Mouse (Mus musculus): ENCODE measurements around the gene Olfr1023. TPM values are rescaled to one million over a fixed set of nuclear protein-coding genes. Genes with fewer than 3 reads are reported as not detected.

The Olfr1023 gene
- total RNA-seq (2021) = not detected
- not detected in 2 replicates for polyA plus RNA-seq (2012; rRNA removed)
- long read RNA-seq = 0 reads

- DNase-seq = no peak
Observed at GRCm38 (mm10) chr2:85885340-85885739, at the start of gene Olfr1023. TSS of gene Olfr1023 (plus strand) at chr2:85885640.

- no peak for DNase-seq
Observed at GRCm38 (mm10) chr2:85845383-85845782, 40.1 kb upstream of the Olfr1023 start, which contains the start of gene Olfr1019. TSS of gene Olfr1019 (minus strand) at chr2:85845483.

- DNase-seq = no peak
Observed at GRCm38 (mm10) chr2:85846730-85847129, 38.7 kb upstream of the Olfr1023 start, which contains the start of gene Olfr1020. TSS of gene Olfr1020 (plus strand) at chr2:85847030.

GRCm38 (mm10) chr2:85868294-85868693 lies 17.1 kb upstream of the Olfr1023 start, which contains the start of gene Olfr1022:
TSS of gene Olfr1022 (plus strand) at chr2:85868594.
- no peak for DNase-seq

- DNase-seq = no peak
Observed at GRCm38 (mm10) chr2:85904952-85905351, 19.5 kb downstream of the Olfr1023 start, which contains the start of gene Olfr1024. TSS of gene Olfr1024 (minus strand) at chr2:85905052.

- DNase-seq = no peak
Observed at GRCm38 (mm10) chr2:85913197-85913596, 27.8 kb downstream of the Olfr1023 start.

- DNase-seq = no peak
Observed at GRCm38 (mm10) chr2:85914893-85915292, 29.5 kb downstream of the Olfr1023 start, which contains the start of gene Olfr1025-ps1. TSS of gene Olfr1025-ps1 (plus strand) at chr2:85915193.

GRCm38 (mm10) chr2:85921258-85921657 lies 35.8 kb downstream of the Olfr1023 start, which contains the start of gene Olfr1026:
TSS of gene Olfr1026 (plus strand) at chr2:85921558.
- DNase-seq = no peak

Other genes starting within 250 kb of the Olfr1023 start
- gene Olfr1002, start 234.9 kb upstream of the Olfr1023 start, total RNA-seq (2021) = not detected
- not detected in 2 replicates for gene Olfr1002, start 234.9 kb upstream of the Olfr1023 start, polyA plus RNA-seq (2012; rRNA removed)
- not detected for gene Olfr154, start 221.2 kb upstream of the Olfr1023 start, total RNA-seq (2021)
- gene Olfr154, start 221.2 kb upstream of the Olfr1023 start, polyA plus RNA-seq (2012; rRNA removed) = not detected in 2 replicates
- not detected for gene Olfr1006, start 206.9 kb upstream of the Olfr1023 start, total RNA-seq (2021)
- not detected in 2 replicates for gene Olfr1006, start 206.9 kb upstream of the Olfr1023 start, polyA plus RNA-seq (2012; rRNA removed)
- not detected for gene Olfr1008, start 196.2 kb upstream of the Olfr1023 start, total RNA-seq (2021)
- not detected in 2 replicates for gene Olfr1008, start 196.2 kb upstream of the Olfr1023 start, polyA plus RNA-seq (2012; rRNA removed)
- gene Olfr1009, start 170.2 kb upstream of the Olfr1023 start, total RNA-seq (2021) = under 1 TPM in 1 of 2 experiments, not detected in 1; 0.07 TPM
- not detected in 2 replicates for gene Olfr1009, start 170.2 kb upstream of the Olfr1023 start, polyA plus RNA-seq (2012; rRNA removed)
- not detected for gene Olfr1012, start 122.9 kb upstream of the Olfr1023 start, total RNA-seq (2021)
- not detected in 2 replicates for gene Olfr1012, start 122.9 kb upstream of the Olfr1023 start, polyA plus RNA-seq (2012; rRNA removed)
- gene Olfr1013, start 118.5 kb upstream of the Olfr1023 start, total RNA-seq (2021) = under 1 TPM in 1 of 2 experiments, not detected in 1; 0.21 TPM
- gene Olfr1013, start 118.5 kb upstream of the Olfr1023 start, polyA plus RNA-seq (2012; rRNA removed) = not detected in 2 replicates
- gene Olfr1014, start 112.9 kb upstream of the Olfr1023 start, total RNA-seq (2021) = not detected
- gene Olfr1014, start 112.9 kb upstream of the Olfr1023 start, polyA plus RNA-seq (2012; rRNA removed) = not detected in 2 replicates
- not detected for gene Olfr1015, start 103.6 kb upstream of the Olfr1023 start, total RNA-seq (2021)
- not detected in 2 replicates for gene Olfr1015, start 103.6 kb upstream of the Olfr1023 start, polyA plus RNA-seq (2012; rRNA removed)
- gene Olfr1016, start 83.1 kb upstream of the Olfr1023 start, total RNA-seq (2021) = not detected
- not detected in 2 replicates for gene Olfr1016, start 83.1 kb upstream of the Olfr1023 start, polyA plus RNA-seq (2012; rRNA removed)
- not detected for gene Olfr1018, start 67.2 kb upstream of the Olfr1023 start, total RNA-seq (2021)
- not detected in 2 replicates for gene Olfr1018, start 67.2 kb upstream of the Olfr1023 start, polyA plus RNA-seq (2012; rRNA removed)
- not detected for gene Olfr1019, start 40.2 kb upstream of the Olfr1023 start, total RNA-seq (2021)
- not detected in 2 replicates for gene Olfr1019, start 40.2 kb upstream of the Olfr1023 start, polyA plus RNA-seq (2012; rRNA removed)
- gene Olfr1020, start 38.6 kb upstream of the Olfr1023 start, total RNA-seq (2021) = not detected
- gene Olfr1020, start 38.6 kb upstream of the Olfr1023 start, polyA plus RNA-seq (2012; rRNA removed) = not detected in 2 replicates
- not detected for gene Olfr1022, start 17.0 kb upstream of the Olfr1023 start, total RNA-seq (2021)
- not detected in 2 replicates for gene Olfr1022, start 17.0 kb upstream of the Olfr1023 start, polyA plus RNA-seq (2012; rRNA removed)
- not detected for gene Olfr1024, start 19.4 kb downstream of the Olfr1023 start, total RNA-seq (2021)
- gene Olfr1024, start 19.4 kb downstream of the Olfr1023 start, polyA plus RNA-seq (2012; rRNA removed) = not detected in 2 replicates
- gene Olfr1025-ps1, start 29.6 kb downstream of the Olfr1023 start, total RNA-seq (2021) = not detected
- not detected in 2 replicates for gene Olfr1025-ps1, start 29.6 kb downstream of the Olfr1023 start, polyA plus RNA-seq (2012; rRNA removed)
- not detected for gene Olfr1026, start 35.9 kb downstream of the Olfr1023 start, total RNA-seq (2021)
- gene Olfr1026, start 35.9 kb downstream of the Olfr1023 start, polyA plus RNA-seq (2012; rRNA removed) = not detected in 2 replicates
- gene Olfr1028, start 64.8 kb downstream of the Olfr1023 start, total RNA-seq (2021) = not detected
- not detected in 2 replicates for gene Olfr1028, start 64.8 kb downstream of the Olfr1023 start, polyA plus RNA-seq (2012; rRNA removed)
- gene Olfr1029, start 88.3 kb downstream of the Olfr1023 start, total RNA-seq (2021) = not detected
- gene Olfr1029, start 88.3 kb downstream of the Olfr1023 start, polyA plus RNA-seq (2012; rRNA removed) = 0.09 TPM in 1 of 2 replicates, not detected in the other
- gene Olfr1030, start 93.6 kb downstream of the Olfr1023 start, total RNA-seq (2021) = under 1 TPM in 1 of 2 experiments, not detected in 1; 0.09 TPM
- gene Olfr1030, start 93.6 kb downstream of the Olfr1023 start, polyA plus RNA-seq (2012; rRNA removed) = not detected in 2 replicates
- gene Olfr1031, start 104.7 kb downstream of the Olfr1023 start, total RNA-seq (2021) = not detected
- not detected in 2 replicates for gene Olfr1031, start 104.7 kb downstream of the Olfr1023 start, polyA plus RNA-seq (2012; rRNA removed)
- gene Olfr1032, start 119.9 kb downstream of the Olfr1023 start, total RNA-seq (2021) = not detected
- gene Olfr1032, start 119.9 kb downstream of the Olfr1023 start, polyA plus RNA-seq (2012; rRNA removed) = not detected in 2 replicates
- gene Olfr1033, start 135.0 kb downstream of the Olfr1023 start, total RNA-seq (2021) = 1 to 10 TPM; 3.4 to 4.4 TPM
- 0.19 and 0.42 TPM in 2 replicates for gene Olfr1033, start 135.0 kb downstream of the Olfr1023 start, polyA plus RNA-seq (2012; rRNA removed)
- under 1 TPM; 0.10 to 0.52 TPM for gene Olfr1034, start 160.2 kb downstream of the Olfr1023 start, total RNA-seq (2021)
- gene Olfr1034, start 160.2 kb downstream of the Olfr1023 start, polyA plus RNA-seq (2012; rRNA removed) = 0.07 TPM in 2 replicates
- gene Olfr1036, start 188.4 kb downstream of the Olfr1023 start, total RNA-seq (2021) = not detected
- not detected in 2 replicates for gene Olfr1036, start 188.4 kb downstream of the Olfr1023 start, polyA plus RNA-seq (2012; rRNA removed)
- gene Olfr1037, start 201.7 kb downstream of the Olfr1023 start, total RNA-seq (2021) = not detected
- not detected in 2 replicates for gene Olfr1037, start 201.7 kb downstream of the Olfr1023 start, polyA plus RNA-seq (2012; rRNA removed)